Mouse (Mus musculus) embryonic facial prominence, embryonic 10.5 days (tissue): Measurements from ENCODE around the gene Zdhhc13. TPM values are rescaled to one million over a fixed set of nuclear protein-coding genes. Genes with fewer than 3 reads are reported as not detected.

Experiments used
- DNase-seq: peaks from one replicate; pipeline ENCODE4 v3.0.0-alpha.2; 2017; ENCODE audit warnings: low spot score
- H3K27ac ChIP-seq: fragments of 300-500 bp; sonication (generic); replicated peaks from 2 replicates; pipeline ENCODE4 v1.5.1; 2016; ENCODE audit warnings: mild to moderate bottlenecking
- H3K27me3 ChIP-seq: fragments of 300-500 bp; sonication (generic); replicated peaks from 2 replicates; pipeline ENCODE4 v1.6.1; 2016; ENCODE audit warnings: low read depth, mild to moderate bottlenecking; ENCODE audit not compliant: poor library complexity, severe bottlenecking
- H3K36me3 ChIP-seq: fragments of 300-500 bp; sonication (generic); replicated peaks from 2 replicates; pipeline ENCODE4 v1.6.1; 2016; ENCODE audit warnings: mild to moderate bottlenecking, moderate library complexity
- H3K4me1 ChIP-seq: fragments of 300-500 bp; sonication (generic); 2 replicates; pipeline ENCODE4 v1.6.1; 2016
- H3K4me3 ChIP-seq: fragments of 300-500 bp; sonication (generic); 2 replicates; pipeline ENCODE4 v1.5.1; 2016; ENCODE audit warnings: mild to moderate bottlenecking, moderate library complexity
- H3K9me3 ChIP-seq: fragments of 300-500 bp; sonication (generic); 2 replicates; pipeline ENCODE4 v1.6.1; 2016; ENCODE audit warnings: mild to moderate bottlenecking
- WGBS: fragments of 180-500 bp; shearing (Covaris S2); methylation state at CpG from one replicate; pipeline ENCODE4 v1.1.7; 2016; 5-methylcytosine and 5-hydroxymethylcytosine counted together
- polyA plus RNA-seq: library from polyadenylated mRNA; unstranded; fragments of >200 nt; fragmentation: Nextera tagmentation; extraction: Ambion mirVana; gene quantifications from 2 replicates; pipeline ENCODE4 v1.2.1, GENCODE M21; 2016

Gene Zdhhc13
- polyA plus RNA-seq, 1 experiment from 2014 or later, result 30.5 TPM

- WGBS, result 91% methylated on average over 14 of the region's 14 CpGs
- Histone ChIP-seq H3K4me3 (no peak overlapping the region), H3K36me3 (peaks cover 90% of the 10 kb centered on the region), H3K27me3 (no peaks in the 10 kb centered on the region), H3K4me1 (peaks cover 9% of the 10 kb centered on the region), H3K9me3 (no peaks in the 10 kb centered on the region), H3K27ac (no peak overlapping the region)
- DNase-seq, result no peak
Measured at GRCm38 (mm10) chr7:48875096-48875495, 86.3 kb downstream of the Zdhhc13 start.

GRCm38 (mm10) chr7:48876526-48876925 lies 87.7 kb downstream of the Zdhhc13 start:
- Histone ChIP-seq H3K36me3 (peaks cover 76% of the 10 kb centered on the region), H3K27ac (no peak overlapping the region), H3K4me3 (no peak overlapping the region), H3K4me1 (peaks cover 9% of the 10 kb centered on the region), H3K9me3 (no peaks in the 10 kb centered on the region), H3K27me3 (no peaks in the 10 kb centered on the region)
- WGBS, result 77% methylated on average over 4 of the region's 4 CpGs
- DNase-seq, result peak; percentile 49

Other genes with a start within 250 kb of the Zdhhc13 start
- gene Mrgprb2, start 230.9 kb upstream of the Zdhhc13 start, polyA plus RNA-seq, result not detected in 2 replicates
- gene Mrgprb3, start 145.2 kb upstream of the Zdhhc13 start, polyA plus RNA-seq, result not detected in 2 replicates
- gene Csrp3, start 59.0 kb downstream of the Zdhhc13 start, polyA plus RNA-seq, result 0.57 and 1.1 TPM in 2 replicates
- gene E2f8, start 92.6 kb downstream of the Zdhhc13 start, polyA plus RNA-seq, result 15.7 and 16.8 TPM in 2 replicates
- gene Nav2, start 119.7 kb downstream of the Zdhhc13 start, polyA plus RNA-seq, result 11.5 and 13.2 TPM in 2 replicates